Mouse (Mus musculus): ENCODE data around the gene Ccdc130.
"Not testable (repeated sequence)": the region's sequence is repeated elsewhere in the genome, so short reads cannot be mapped to it uniquely, and the experiment has no call there.

The Ccdc130 gene

GRCm38 (mm10) chr8:84269950-84270773 lies at the start of gene Ccdc130:
TSS of gene Ccdc130 (minus strand) at chr8:84270380.
- peak; percentile 100 for DNase-seq (ENCODE audit: low spot score)

GRCm38 (mm10) chr8:84308376-84308775 lies 38.2 kb upstream of the Ccdc130 start:
- no peak for DNase-seq (ENCODE audit: low spot score)

- DNase-seq (ENCODE audit: low spot score) = no peak
Observed at GRCm38 (mm10) chr8:84303951-84304350, 33.8 kb upstream of the Ccdc130 start.

- DNase-seq (ENCODE audit: low spot score) = no peak
Observed at GRCm38 (mm10) chr8:84297029-84297785, 27.0 kb upstream of the Ccdc130 start.

DNA sequence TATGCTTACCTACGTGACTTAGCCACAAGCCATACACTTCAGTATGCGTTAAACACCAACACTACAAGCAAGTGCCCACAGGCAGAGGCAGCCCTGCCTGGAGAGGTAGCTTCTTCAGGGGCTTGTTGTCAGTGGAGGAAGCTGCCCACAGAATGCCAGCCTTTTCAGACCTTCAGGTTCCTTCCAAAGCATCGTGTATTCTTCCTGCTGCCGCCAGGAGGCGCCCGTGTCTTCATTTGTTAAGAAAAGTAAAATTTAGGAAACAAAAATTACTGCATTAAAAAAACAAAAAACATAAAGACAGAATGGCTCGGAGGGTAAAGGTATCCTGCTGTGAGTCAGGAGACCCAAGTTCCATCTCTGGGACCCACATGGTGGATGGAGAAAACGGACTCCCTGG lies 21.5 kb upstream of the Ccdc130 start:
- no peak for DNase-seq (ENCODE audit: low spot score)

- DNase-seq (ENCODE audit: low spot score) = no peak
Observed at GRCm38 (mm10) chr8:84291086-84291485, 20.9 kb upstream of the Ccdc130 start.

DNA sequence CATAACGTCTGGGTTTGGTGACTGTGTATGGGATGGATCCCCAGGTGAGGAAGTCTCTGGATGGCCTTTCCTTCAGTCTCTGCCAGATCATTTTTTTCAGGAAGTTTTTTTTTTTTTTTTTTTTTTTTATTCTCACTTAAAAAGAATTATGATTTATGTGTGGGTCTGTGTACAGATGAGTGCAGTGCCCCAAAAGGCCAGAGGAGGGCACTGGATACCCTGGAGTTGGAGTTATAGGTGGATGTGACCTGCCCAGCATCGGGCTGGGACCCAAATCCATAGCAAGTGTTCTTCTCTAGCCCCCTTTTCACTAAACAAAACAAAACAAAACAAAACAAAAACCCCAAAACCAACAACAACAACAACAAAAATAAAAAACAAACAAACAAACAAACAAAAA lies 18.7 kb upstream of the Ccdc130 start:
- no peak for DNase-seq (ENCODE audit: low spot score)

DNA sequence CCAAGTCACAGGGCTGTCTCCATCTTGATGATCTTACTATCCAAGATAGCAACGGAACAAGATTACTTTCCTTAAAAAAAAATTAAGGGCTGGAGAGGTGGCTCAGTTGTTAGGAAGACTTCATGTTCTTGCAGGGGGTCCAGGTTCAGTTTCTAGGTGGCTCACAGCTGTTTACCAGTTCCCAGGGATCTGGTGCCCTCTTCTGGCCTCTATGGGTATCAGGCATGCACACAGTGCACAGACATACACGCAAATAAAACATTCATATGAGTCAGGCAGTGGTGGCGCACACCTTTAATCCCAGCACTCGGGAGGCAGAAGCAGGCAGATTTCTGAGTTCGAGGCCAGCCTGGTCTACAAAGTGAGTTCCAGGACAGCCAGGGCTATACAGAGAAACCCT lies 15.5 kb upstream of the Ccdc130 start:
- not testable (repeated sequence) for DNase-seq (ENCODE audit: low spot score)

GRCm38 (mm10) chr8:84284608-84285063 lies 14.5 kb upstream of the Ccdc130 start:
- peak; percentile 32 for DNase-seq (ENCODE audit: low spot score)

DNA sequence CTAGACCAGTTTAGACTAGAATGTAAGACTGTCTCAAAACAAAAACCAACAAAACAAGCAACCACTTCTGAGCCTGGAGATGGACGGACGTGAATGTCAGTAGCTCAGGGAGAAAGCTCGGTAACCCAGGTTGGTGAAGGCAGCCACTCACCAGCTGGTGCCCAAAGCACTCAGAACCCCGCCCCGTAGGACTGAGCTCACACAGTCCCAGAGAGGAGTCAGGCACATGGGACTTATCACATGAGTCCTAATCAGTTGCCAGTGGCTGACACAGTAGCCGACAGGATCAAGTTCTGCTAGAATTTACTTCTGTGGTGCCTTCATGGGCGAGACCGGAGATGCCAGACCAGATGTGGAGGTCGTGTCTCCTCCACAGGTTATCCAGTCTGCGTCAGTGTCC lies 10.6 kb upstream of the Ccdc130 start:
- no peak for DNase-seq (ENCODE audit: low spot score)

DNA sequence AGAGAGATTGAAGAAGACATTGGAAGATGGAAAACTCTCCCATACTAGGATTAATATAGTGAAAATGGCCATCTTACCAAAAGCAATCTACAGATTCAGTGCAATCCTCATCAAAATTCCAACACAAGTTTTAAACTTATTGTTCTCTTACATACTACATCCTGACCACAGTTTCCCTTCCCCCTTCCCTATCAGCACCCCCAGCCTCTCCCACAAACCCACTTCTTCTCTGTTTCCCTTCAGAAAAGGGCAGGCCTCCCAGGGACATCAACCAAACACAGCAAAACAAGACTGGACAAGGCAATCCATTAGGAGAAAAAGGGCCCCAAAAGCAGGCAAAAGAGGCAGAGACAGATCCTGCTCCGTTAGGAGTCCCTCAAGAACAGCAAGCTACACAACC lies 6.3 kb upstream of the Ccdc130 start:
- no peak for DNase-seq (ENCODE audit: low spot score)

DNA sequence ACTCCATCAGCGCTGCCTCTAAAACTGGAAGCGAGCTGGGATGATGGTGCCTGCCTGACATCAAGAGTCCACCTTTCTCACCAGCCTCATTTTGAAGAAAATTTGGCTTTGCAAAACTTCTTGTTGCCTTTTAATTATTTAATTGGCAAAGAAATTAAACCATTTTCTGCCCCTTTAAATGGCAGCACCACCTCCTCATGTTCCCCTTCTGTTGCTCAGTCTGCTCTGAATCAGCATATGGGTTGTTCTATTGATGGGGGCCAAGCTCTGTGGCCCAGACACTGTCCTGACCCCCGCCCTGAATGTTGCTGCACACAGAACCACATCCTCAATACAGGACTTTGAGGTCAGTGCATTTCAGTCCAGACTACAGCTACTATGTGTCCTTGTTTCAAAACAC lies 3.8 kb upstream of the Ccdc130 start:
- no peak for DNase-seq (ENCODE audit: low spot score)

DNA sequence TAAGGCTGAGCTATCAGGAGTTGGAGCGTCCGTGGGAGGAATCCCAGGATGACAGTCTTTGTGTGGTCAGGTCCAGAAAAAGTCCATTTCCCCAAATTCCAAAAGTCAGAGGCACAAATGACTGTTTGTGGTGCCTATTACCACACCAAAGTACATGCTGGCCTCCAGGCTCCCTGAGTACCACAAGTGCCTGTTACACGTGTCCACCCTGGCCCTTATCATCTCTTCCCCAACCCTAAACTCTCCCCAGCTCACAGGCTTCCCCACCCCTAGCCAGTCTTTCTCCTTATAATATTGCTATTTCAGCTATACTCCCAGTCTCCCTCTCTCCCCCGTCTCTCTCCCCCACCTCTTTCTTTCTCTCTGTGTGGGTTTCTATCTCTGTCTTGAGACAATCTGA lies 2.1 kb upstream of the Ccdc130 start:
- DNase-seq (ENCODE audit: low spot score) = no peak

DNA sequence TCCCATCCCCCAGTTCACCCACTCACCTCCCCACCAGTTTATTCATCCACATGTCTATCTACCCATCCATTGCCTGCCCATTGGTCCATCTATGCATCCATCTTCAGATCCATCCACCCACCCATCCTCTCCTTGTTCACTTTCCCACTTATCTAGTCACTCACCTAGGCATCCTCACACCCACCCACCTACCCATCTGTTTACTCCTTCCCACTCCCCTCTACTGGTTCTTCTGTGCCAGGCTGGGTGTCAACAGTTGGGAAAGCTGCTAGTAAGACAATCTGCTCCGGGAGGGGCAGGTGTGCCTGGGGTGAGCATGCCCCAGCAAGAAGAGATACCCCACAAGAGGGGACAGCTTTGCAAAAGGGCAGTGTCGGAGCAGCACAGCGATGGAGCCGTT lies 9.1 kb downstream of the Ccdc130 start:
- no peak for DNase-seq (ENCODE audit: low spot score)

GRCm38 (mm10) chr8:84256822-84257610 lies 13.2 kb downstream of the Ccdc130 start, which contains the start of gene Mri1:
TSS of gene Mri1 (minus strand) at chr8:84257326.
- DNase-seq (ENCODE audit: low spot score) = peak; percentile 85

GRCm38 (mm10) chr8:84256458-84256821 lies 13.7 kb downstream of the Ccdc130 start:
- no peak for DNase-seq (ENCODE audit: low spot score)

DNA sequence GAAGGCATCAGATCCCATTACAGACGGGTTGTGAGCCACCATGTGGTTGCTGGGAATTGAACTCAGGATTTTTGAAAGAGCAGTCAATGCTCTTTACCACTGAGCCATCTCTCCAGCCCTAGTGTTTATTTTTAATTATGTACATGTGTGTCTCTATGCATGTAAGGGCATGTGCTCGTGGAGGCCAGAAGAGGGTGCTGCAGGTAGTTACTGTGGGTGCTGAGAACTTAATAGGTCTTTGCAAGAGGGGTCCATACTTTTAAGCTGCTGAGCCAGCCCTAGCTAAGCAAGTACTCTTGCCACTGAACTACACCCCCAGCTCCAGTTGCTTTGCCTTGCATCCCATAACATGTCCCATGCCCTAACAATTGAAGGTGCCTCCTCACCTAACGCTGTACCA lies 14.3 kb downstream of the Ccdc130 start:
- DNase-seq (ENCODE audit: low spot score) = no peak

GRCm38 (mm10) chr8:84249257-84250170 lies 20.7 kb downstream of the Ccdc130 start, which contains the start of gene D8Ertd738e:
TSS of gene D8Ertd738e (minus strand) at chr8:84249719.
- peak; percentile 88 for DNase-seq (ENCODE audit: low spot score)

DNA sequence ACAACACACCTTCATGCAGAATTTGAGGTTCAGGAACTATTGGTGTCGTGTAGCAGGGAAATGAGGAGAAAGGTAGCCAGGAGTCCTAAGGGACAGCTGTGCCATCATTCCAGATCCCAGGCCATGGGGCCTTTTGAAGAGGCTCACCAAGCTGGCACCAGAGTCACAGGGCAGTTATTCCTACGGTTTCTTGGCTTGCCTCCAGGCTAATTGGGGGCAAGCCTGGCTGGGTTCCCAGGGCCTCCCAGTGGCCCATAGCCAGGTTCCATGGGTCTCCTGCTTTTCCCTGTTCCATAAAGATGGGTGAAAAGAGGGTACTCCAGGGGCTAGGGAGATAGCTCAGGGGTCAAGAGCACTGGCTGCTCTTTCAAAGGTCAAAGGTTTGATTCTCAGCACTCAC lies 28.4 kb downstream of the Ccdc130 start:
- DNase-seq (ENCODE audit: low spot score) = no peak

DNA sequence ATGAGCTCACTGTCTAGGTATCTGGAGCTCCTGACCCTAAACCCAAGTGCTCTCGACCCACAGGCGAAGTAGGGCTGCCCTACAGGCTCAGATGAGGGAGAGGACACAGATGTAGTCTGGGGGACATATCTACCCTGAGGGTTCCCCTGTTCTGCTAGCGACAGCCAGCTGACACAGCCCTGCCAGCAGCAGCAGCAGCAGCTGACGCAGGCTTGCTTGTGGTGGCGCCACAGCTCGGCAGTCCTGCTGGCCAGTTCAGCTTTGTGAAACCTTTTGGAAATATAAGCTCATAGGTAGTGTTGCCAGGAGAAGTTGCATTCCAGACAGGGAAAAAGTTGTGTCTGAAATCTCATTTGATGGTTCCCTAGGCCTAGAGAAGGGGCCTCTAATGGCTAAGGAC lies 29.0 kb downstream of the Ccdc130 start:
- DNase-seq (ENCODE audit: low spot score) = no peak

DNA sequence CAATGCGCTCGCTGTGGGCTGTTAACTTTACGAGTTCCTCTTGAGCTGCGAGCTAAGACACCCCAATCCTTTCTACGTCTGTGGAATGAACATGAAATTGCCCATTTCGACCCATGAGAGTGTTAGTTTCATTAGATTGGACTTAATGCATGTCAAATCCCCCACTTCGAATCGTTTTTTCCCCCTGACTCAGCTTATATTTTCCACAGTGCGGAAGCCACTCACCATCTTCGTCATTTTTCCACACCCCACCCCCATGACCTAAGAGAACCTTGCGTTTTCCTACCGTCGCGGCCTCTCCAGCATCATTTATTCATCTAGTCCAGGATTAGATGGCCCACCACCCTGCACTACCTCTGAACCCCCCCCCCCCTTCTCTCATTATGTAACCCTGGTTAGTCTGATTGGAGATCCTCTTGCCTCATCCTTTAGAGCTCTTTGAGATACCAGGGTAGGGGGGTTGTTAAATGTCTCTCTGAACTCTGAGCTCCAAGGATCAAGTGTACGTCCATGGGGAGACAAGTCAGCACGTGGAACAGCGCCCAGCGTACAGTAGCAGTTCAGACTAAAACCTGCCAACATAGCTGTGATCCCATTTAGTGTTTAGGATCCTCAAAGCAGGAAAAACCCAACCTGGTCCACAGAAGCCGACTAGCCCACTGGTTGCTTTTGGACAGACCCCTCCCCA lies 32.5 kb downstream of the Ccdc130 start:
- no peak for DNase-seq (ENCODE audit: low spot score)
